8 mouse cellular contexts compared by ENCODE assay signal in genomic region chr2:69885451-69886305, GRCm38 (mm10). TPM values are rescaled to one million over a fixed set of nuclear protein-coding genes. Genes with fewer than 3 reads are reported as not detected.
DNase-seq lines count a peak whose midpoint lies in the region; ATAC-seq and TF ChIP-seq lines count a peak whose summit lies in the region.

Gene Mettl5 (minus strand): TSS chr2:69885615.

- peak within 1 kb of the TSS; percentile 71 for H3K9ac ChIP-seq in lung, embryonic 15.5 days

- TF ChIP-seq POLR2A in thymus, adult 2 months (IDR thresholded peaks at IDR 0.05; ENCODE audit: control insufficient read depth, extremely low read depth, insufficient read depth, low read length, poor library complexity), result peak; percentile 70; the same call in 1 of the 2 replicates

- H3K27me3 ChIP-seq in hindbrain, embryonic 10.5 days (ENCODE audit: insufficient read depth, poor library complexity, severe bottlenecking), result no peaks in the 10 kb centered on the region
- no peaks in the 10 kb centered on the region for H3K27me3 ChIP-seq in lung, embryonic 15.5 days
- no peaks in the 10 kb centered on the region for H3K27me3 ChIP-seq in thymus, adult 2 months (ENCODE audit: control insufficient read depth, insufficient read depth, low read length)

- TF ChIP-seq CTCF in thymus, adult 2 months (IDR thresholded peaks at IDR 0.05; ENCODE audit: borderline replicate concordance, control insufficient read depth, extremely low read depth, insufficient read depth, low read length, poor library complexity), result 0 out of 2 replicates have a peak, but pooled peaks have one; percentile 65

- peaks cover 19% of the 10 kb centered on the region for H3K4me1 ChIP-seq in hindbrain, embryonic 10.5 days (replicated peaks)
- peaks cover 7% of the 10 kb centered on the region for H3K4me1 ChIP-seq in lung, embryonic 15.5 days
- H3K4me1 ChIP-seq in thymus, adult 2 months (replicated peaks; ENCODE audit: control insufficient read depth, insufficient read depth, low read length), result no peaks in the 10 kb centered on the region; the same call in 1 of the 2 replicates

- H3K36me3 ChIP-seq in hindbrain, embryonic 10.5 days, result no peaks in the 10 kb centered on the region
- no peaks in the 10 kb centered on the region for H3K36me3 ChIP-seq in lung, embryonic 15.5 days
- no peaks in the 10 kb centered on the region for H3K36me3 ChIP-seq in thymus, adult 2 months (ENCODE audit: control insufficient read depth, insufficient read depth, low read length)

- no peaks in the 10 kb centered on the region for H3K9me3 ChIP-seq in hindbrain, embryonic 10.5 days
- no peaks in the 10 kb centered on the region for H3K9me3 ChIP-seq in lung, embryonic 15.5 days

- peak; percentile 88 for DNase-seq in Muller cell, postnatal 12 days (ENCODE audit: inconsistent ontology term)
- DNase-seq in cerebellum, adult 9-10 months, result peak; percentile 80
- DNase-seq in hindbrain, embryonic 10.5 days (ENCODE audit: low spot score), result peak; percentile 87
- DNase-seq in layer of hippocampus, adult 9-10 months (ENCODE audit: low spot score), result peak; percentile 76
- DNase-seq in ovary, adult 18-20 months (ENCODE audit: low spot score), result peak; percentile 70
- peak; percentile 90 for DNase-seq in thymus, adult 2 months

- peak within 1 kb of the TSS; percentile 77 for H3K4me2 ChIP-seq in lung, embryonic 15.5 days

- peak; percentile 98 for ATAC-seq in frontal cortex, adult (ENCODE audit: low TSS enrichment)
- ATAC-seq in lung, embryonic 15.5 days (ENCODE audit: borderline replicate concordance, extremely low read depth, low FRiP score, low TSS enrichment), result peak; percentile 95

- H3K27ac ChIP-seq in hindbrain, embryonic 10.5 days, result peak within 1 kb of the TSS; percentile 91
- H3K27ac ChIP-seq in lung, embryonic 15.5 days, result peak within 1 kb of the TSS; percentile 71
- H3K27ac ChIP-seq in thymus, adult 2 months (ENCODE audit: control insufficient read depth, insufficient read depth, low read length), result peak within 1 kb of the TSS; percentile 52

- peak within 1 kb of the TSS; percentile 81 for H3K4me3 ChIP-seq in hindbrain, embryonic 10.5 days
- H3K4me3 ChIP-seq in lung, embryonic 15.5 days, result peak within 1 kb of the TSS; percentile 69
- H3K4me3 ChIP-seq in thymus, adult 2 months (ENCODE audit: control insufficient read depth, insufficient read depth, low read length), result peak within 1 kb of the TSS; percentile 89

- WGBS in hindbrain, embryonic 10.5 days, result 2% methylated on average over 45 of the region's 45 CpGs
- 1% methylated on average over 45 of the region's 45 CpGs for whole genome bisulfite sequencing in lung, embryonic 15.5 days
- 1% methylated on average over 45 of the region's 45 CpGs for WGBS in thymus, adult 2 months

RNA-seq across cellular contexts. Expression of gene Mettl5, which starts in this region (rescaled TPM):
- 39.0 and 45.9 TPM in 2 replicates for polyA plus RNA-seq in hindbrain, embryonic 10.5 days (2016; fragmentation: Nextera tagmentation; extraction: Ambion mirVana)
- 34.7 and 36.5 TPM in 2 replicates for polyA plus RNA-seq in lung, embryonic 15.5 days (2015; fragmentation: Nextera tagmentation; extraction: Ambion mirVana)
- 4.0 and 4.8 TPM in 2 replicates for polyA plus RNA-seq in thymus, adult 2 months (2012; rRNA removed)

Comparison
In these comparisons a context has a peak if more than half of its experiments do, and no peak if none do; other contexts are left out.
1. Peak in every context shown above with its lines: DNase-seq, ATAC-seq, H3K4me3 ChIP-seq and H3K27ac ChIP-seq.